ENCODE assay signal across 14 mouse cellular contexts in genomic region chr10:125937517-125938497, GRCm38 (mm10). TPM values are rescaled to one million over a fixed set of nuclear protein-coding genes. Genes with fewer than 3 reads are reported as not detected.
DNase-seq lines count a peak whose midpoint lies in the region; ATAC-seq and TF ChIP-seq lines count a peak whose summit lies in the region.
"Had no signal": no experiment of that assay in that cellular context is flagged by ENCODE, and none has a peak within 500 bp of the region (broad histone marks: within the 10 kb centered on the region; RNA-seq: fewer than 3 reads in every experiment).

No protein-coding gene starts in this region.

- 0 out of 2 replicates have a peak overlapping the region, but pooled peaks have one; percentile 43 for H3K27ac ChIP-seq in kidney, embryonic 16.5 days (ENCODE audit: low read length)
- H3K27ac ChIP-seq in kidney, adult 2 months (ENCODE audit: insufficient read depth, low read depth, low read length), result no peak overlapping the region
- no peak overlapping the region for H3K27ac ChIP-seq in embryonic facial prominence, embryonic 14.5 days (replicated peaks; ENCODE audit: low read depth, low read length)
- H3K27ac ChIP-seq in intestine, embryonic 14.5 days (ENCODE audit: low read depth), result 0 out of 2 replicates have a peak overlapping the region, but pooled peaks have one; percentile 23
- 0 out of 2 replicates have a peak overlapping the region, but pooled peaks have one; percentile 16 for H3K27ac ChIP-seq in stomach, embryonic 14.5 days (ENCODE audit: low read length)
- H3K27ac ChIP-seq: hindbrain, embryonic 15.5 days; liver, embryonic 15.5 days had no signal

- no peak for DNase-seq in kidney, adult 2 months
- DNase-seq in embryonic facial prominence, embryonic 14.5 days (ENCODE audit: low spot score), result peak; percentile 71
- DNase-seq in intestine, embryonic 14.5 days (ENCODE audit: low spot score), result no peak
- no peak for DNase-seq in cerebellum, adult 9-11 months
- DNase-seq: cerebellum, adult 11 months; heart, postnatal 14 days; kidney, postnatal 14 days; right cerebral cortex, postnatal 4 days; thymus, postnatal 4 days had no signal

- no peaks in the 10 kb centered on the region for H3K9me3 ChIP-seq in kidney, embryonic 16.5 days (ENCODE audit: low read length)
- H3K9me3 ChIP-seq in embryonic facial prominence, embryonic 14.5 days (ENCODE audit: control insufficient read depth, low read length), result no peaks in the 10 kb centered on the region
- no peaks in the 10 kb centered on the region for H3K9me3 ChIP-seq in intestine, embryonic 14.5 days (ENCODE audit: control insufficient read depth, low read length)
- no peaks in the 10 kb centered on the region for H3K9me3 ChIP-seq in stomach, embryonic 14.5 days (ENCODE audit: control insufficient read depth, low read depth, low read length)
- H3K9me3 ChIP-seq: hindbrain, embryonic 15.5 days; liver, embryonic 15.5 days had no signal

- H3K4me3 ChIP-seq in kidney, embryonic 16.5 days (ENCODE audit: low read length), result no peak overlapping the region
- H3K4me3 ChIP-seq in kidney, adult 2 months (ENCODE audit: insufficient read depth, low read depth, low read length), result no peak overlapping the region
- H3K4me3 ChIP-seq in embryonic facial prominence, embryonic 14.5 days (ENCODE audit: low read depth, low read length), result no peak overlapping the region
- H3K4me3 ChIP-seq in intestine, embryonic 14.5 days (ENCODE audit: low read depth, low read length), result no peak overlapping the region
- no peak overlapping the region for H3K4me3 ChIP-seq in stomach, embryonic 14.5 days (ENCODE audit: low read depth, low read length)
- H3K4me3 ChIP-seq: hindbrain, embryonic 15.5 days; liver, embryonic 15.5 days had no signal

- peaks cover 13% of the 10 kb centered on the region for H3K4me1 ChIP-seq in kidney, embryonic 16.5 days (ENCODE audit: insufficient read depth, low read length)
- H3K4me1 ChIP-seq in kidney, adult 2 months (ENCODE audit: control insufficient read depth, insufficient read depth, low read length), result peaks cover 5% of the 10 kb centered on the region; the same call in 1 of the 2 replicates
- peaks cover 21% of the 10 kb centered on the region for H3K4me1 ChIP-seq in embryonic facial prominence, embryonic 14.5 days (ENCODE audit: control insufficient read depth, insufficient read depth, low read length)
- peaks cover 11% of the 10 kb centered on the region; the same call in 1 of the 2 replicates for H3K4me1 ChIP-seq in intestine, embryonic 14.5 days (replicated peaks; ENCODE audit: control insufficient read depth, insufficient read depth, low read length)
- H3K4me1 ChIP-seq in stomach, embryonic 14.5 days (ENCODE audit: control insufficient read depth, insufficient read depth, low read length), result peaks cover 6% of the 10 kb centered on the region
- H3K4me1 ChIP-seq: hindbrain, embryonic 15.5 days; liver, embryonic 15.5 days had no signal

- no peaks in the 10 kb centered on the region for H3K27me3 ChIP-seq in kidney, embryonic 16.5 days (ENCODE audit: insufficient read depth, low read length)
- no peaks in the 10 kb centered on the region for H3K27me3 ChIP-seq in kidney, adult 2 months (replicated peaks; ENCODE audit: control insufficient read depth, insufficient read depth, low read length)
- H3K27me3 ChIP-seq in embryonic facial prominence, embryonic 14.5 days (replicated peaks; ENCODE audit: control insufficient read depth, insufficient read depth, low read length), result no peaks in the 10 kb centered on the region
- H3K27me3 ChIP-seq in intestine, embryonic 14.5 days (replicated peaks; ENCODE audit: control insufficient read depth, insufficient read depth, low read length), result no peaks in the 10 kb centered on the region
- H3K27me3 ChIP-seq in stomach, embryonic 14.5 days (ENCODE audit: control insufficient read depth, insufficient read depth, low read length), result no peaks in the 10 kb centered on the region
- H3K27me3 ChIP-seq: hindbrain, embryonic 15.5 days; liver, embryonic 15.5 days had no signal

- no peaks in the 10 kb centered on the region for H3K36me3 ChIP-seq in kidney, embryonic 16.5 days (ENCODE audit: insufficient read depth, low read length)
- H3K36me3 ChIP-seq in kidney, adult 2 months (ENCODE audit: control insufficient read depth, insufficient read depth, low read length), result no peaks in the 10 kb centered on the region
- H3K36me3 ChIP-seq in embryonic facial prominence, embryonic 14.5 days (ENCODE audit: control insufficient read depth, insufficient read depth, low read length), result no peaks in the 10 kb centered on the region
- H3K36me3 ChIP-seq in intestine, embryonic 14.5 days (ENCODE audit: control insufficient read depth, insufficient read depth, low read length), result no peaks in the 10 kb centered on the region
- no peaks in the 10 kb centered on the region for H3K36me3 ChIP-seq in stomach, embryonic 14.5 days (ENCODE audit: control insufficient read depth, insufficient read depth, low read length)
- H3K36me3 ChIP-seq: hindbrain, embryonic 15.5 days; liver, embryonic 15.5 days had no signal

- no peak overlapping the region for H3K9ac ChIP-seq in kidney, embryonic 16.5 days (replicated peaks; ENCODE audit: low read length)
- H3K9ac ChIP-seq in embryonic facial prominence, embryonic 14.5 days (ENCODE audit: low read depth, low read length), result no peak overlapping the region
- H3K9ac ChIP-seq in intestine, embryonic 14.5 days (ENCODE audit: low read length), result no peak overlapping the region
- no peak overlapping the region for H3K9ac ChIP-seq in stomach, embryonic 14.5 days (replicated peaks; ENCODE audit: low read depth, low read length)
- H3K9ac ChIP-seq: hindbrain, embryonic 15.5 days; liver, embryonic 15.5 days had no signal

- TF ChIP-seq CTCF in kidney, adult 2 months (conservative IDR thresholded peaks at IDR 0.05; ENCODE audit: insufficient read depth, insufficient read length, low read depth, low read length), result no peak

- 49% methylated on average over 11 of the region's 11 CpGs for WGBS in kidney, embryonic 16.5 days
- 65% methylated on average over 11 of the region's 11 CpGs for WGBS in kidney, adult 2 months
- 51% methylated on average over 11 of the region's 11 CpGs for WGBS in embryonic facial prominence, embryonic 14.5 days
- WGBS in intestine, embryonic 14.5 days, result 41% methylated on average over 11 of the region's 11 CpGs
- WGBS in stomach, embryonic 14.5 days, result 40% methylated on average over 11 of the region's 11 CpGs

- ATAC-seq in kidney, embryonic 16.5 days (ENCODE audit: low FRiP score, low TSS enrichment), result peak; percentile 72
- peak; percentile 51 for ATAC-seq in embryonic facial prominence, embryonic 14.5 days (ENCODE audit: low read depth)
- ATAC-seq in intestine, embryonic 14.5 days (replicated peaks; ENCODE audit: low FRiP score, low TSS enrichment, low read depth), result no peak; the same call in 1 of the 2 replicates
- peak; percentile 42; the same call in 1 of the 2 replicates for ATAC-seq in stomach, embryonic 14.5 days (ENCODE audit: insufficient number of reproducible peaks, insufficient read depth, low FRiP score, low read depth)
- ATAC-seq in megakaryocyte-erythroid progenitor cell, adult 5-6 weeks (replicated peaks; ENCODE audit: low FRiP score, low TSS enrichment, poor library complexity, severe bottlenecking), result no peak

- TF ChIP-seq POLR2A in kidney, adult 2 months (IDR thresholded peaks at IDR 0.05; ENCODE audit: low read depth, low read length), result no peak

- H3K4me2 ChIP-seq in kidney, embryonic 16.5 days (replicated peaks; ENCODE audit: low read depth, low read length), result peak overlapping the region; percentile 13; the same call in 1 of the 2 replicates
- no peak overlapping the region for H3K4me2 ChIP-seq in embryonic facial prominence, embryonic 14.5 days (ENCODE audit: low read depth, low read length)
- H3K4me2 ChIP-seq in intestine, embryonic 14.5 days (ENCODE audit: low read length), result 0 out of 2 replicates have a peak overlapping the region, but pooled peaks have one; percentile 14
- no peak overlapping the region for H3K4me2 ChIP-seq in stomach, embryonic 14.5 days (replicated peaks; ENCODE audit: low read depth, low read length)
- H3K4me2 ChIP-seq: hindbrain, embryonic 15.5 days; liver, embryonic 15.5 days had no signal

RNA-seq across cellular contexts. Expression of gene Lrig3, which starts 28.2 kb away (rescaled TPM):
- polyA plus RNA-seq in kidney, embryonic 16.5 days (2015; fragmentation: Nextera tagmentation; extraction: Ambion mirVana), result 18.1 and 22.7 TPM in 2 replicates
- polyA plus RNA-seq in kidney, adult 2 months (2012; rRNA removed), result 7.1 and 8.8 TPM in 2 replicates
- polyA plus RNA-seq in embryonic facial prominence, embryonic 14.5 days (2014; fragmentation: Nextera tagmentation; extraction: Ambion mirVana), result 23.6 and 29.1 TPM in 2 replicates
- 23.0 and 29.6 TPM in 2 replicates for polyA plus RNA-seq in intestine, embryonic 14.5 days (2014; fragmentation: Nextera tagmentation; extraction: Ambion mirVana)
- polyA plus RNA-seq in stomach, embryonic 14.5 days (2014; fragmentation: Nextera tagmentation; extraction: Ambion mirVana), result 37.0 and 37.5 TPM in 2 replicates
- 0.52 and 0.59 TPM in 2 replicates for total RNA-seq in megakaryocyte-erythroid progenitor cell, adult 5-6 weeks (2014; fragmentation: Nextera tagmentation)
- 1.3 TPM in 1 of 2 replicates, not detected in the other for total RNA-seq in megakaryocyte-erythroid progenitor cell, adult 5-6 weeks (2017)

Comparison
In these comparisons a context has a peak if more than half of its experiments do, and no peak if none do; other contexts are left out.
1. H3K27ac ChIP-seq: peak in kidney, embryonic 16.5 days (single experiment), intestine, embryonic 14.5 days (single experiment) and stomach, embryonic 14.5 days (single experiment); none in kidney, adult 2 months (single experiment) and embryonic facial prominence, embryonic 14.5 days (single experiment).
2. ATAC-seq: peak in kidney, embryonic 16.5 days (single experiment), embryonic facial prominence, embryonic 14.5 days (single experiment) and stomach, embryonic 14.5 days (single experiment); none in intestine, embryonic 14.5 days (single experiment) and megakaryocyte-erythroid progenitor cell, adult 5-6 weeks (single experiment).
3. H3K4me2 ChIP-seq: peak in kidney, embryonic 16.5 days (single experiment) and intestine, embryonic 14.5 days (single experiment); none in embryonic facial prominence, embryonic 14.5 days (single experiment) and stomach, embryonic 14.5 days (single experiment).